Mouse (Mus musculus) CD4-positive naive resting alpha-beta T cell, adult 76 days (primary cell): ENCODE data around the gene Kcnk2. TPM values are rescaled to one million over a fixed set of nuclear protein-coding genes. Genes with fewer than 3 reads are reported as not detected.

Experiments
- total RNA-seq: library from RNA; stranded (reverse); gene quantifications from one replicate; pipeline ENCODE4 v1.2.4, GENCODE M21; 2023

Gene Kcnk2
- total RNA-seq: 0.53 TPM

GRCm38 (mm10) chr1:189402223-189402943, at the start of gene Kcnk2:
Gene Kcnk2 (minus strand): TSS chr1:189402273.

